In the genomic region with DNA sequence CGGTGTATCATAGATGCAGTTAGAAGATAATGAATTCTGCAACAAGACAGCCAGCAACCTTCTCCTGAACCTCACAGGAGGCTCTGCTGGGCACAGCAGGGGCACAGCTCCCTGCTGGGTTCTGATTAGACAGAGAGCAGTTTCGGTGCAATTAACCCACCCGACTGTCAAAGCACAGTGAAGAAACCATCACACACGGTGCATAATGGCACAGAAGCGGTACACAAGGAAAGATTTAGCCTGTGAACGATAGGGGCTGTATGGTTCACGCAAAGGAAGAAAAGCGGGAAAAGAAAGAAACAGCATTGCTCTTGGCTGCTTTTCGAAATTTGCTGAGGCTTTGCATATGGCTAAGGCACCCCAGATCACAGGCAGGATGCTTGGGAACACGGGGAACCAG, we compare ENCODE assay signal across 11 mouse cellular contexts. TPM values are rescaled to one million over a fixed set of nuclear protein-coding genes. Genes with fewer than 3 reads are reported as not detected.
A peak's percentile ranks its signal among the peaks of the same experiment; 100 is the strongest.
DNase-seq lines count a peak whose midpoint lies in the region; ATAC-seq lines count a peak whose summit lies in the region.
"Had no signal": no experiment of that assay in that cellular context is flagged by ENCODE, and none has a peak within 500 bp of the region (broad histone marks: within the 10 kb centered on the region; RNA-seq: fewer than 3 reads in every experiment).

No protein-coding gene starts in this region.

- H3K9ac ChIP-seq in heart, embryonic 15.5 days: no peak overlapping the region
- no peak overlapping the region for H3K9ac ChIP-seq in forebrain, embryonic 12.5 days
- peak overlapping the region; percentile 21 for H3K9ac ChIP-seq in midbrain, embryonic 13.5 days (replicated peaks)
- H3K9ac ChIP-seq: liver, embryonic 12.5 days had no signal

- H3K27ac ChIP-seq in heart, embryonic 15.5 days: peak overlapping the region; percentile 83
- no peak overlapping the region for H3K27ac ChIP-seq in heart, embryonic 10.5 days
- H3K27ac ChIP-seq in forebrain, embryonic 12.5 days: peak overlapping the region; percentile 69
- peak overlapping the region; percentile 40 for H3K27ac ChIP-seq in midbrain, embryonic 13.5 days
- H3K27ac ChIP-seq: liver, embryonic 12.5 days had no signal

- no peaks in the 10 kb centered on the region for H3K36me3 ChIP-seq in heart, embryonic 15.5 days
- no peaks in the 10 kb centered on the region for H3K36me3 ChIP-seq in heart, embryonic 10.5 days
- no peaks in the 10 kb centered on the region for H3K36me3 ChIP-seq in forebrain, embryonic 12.5 days (replicated peaks)
- no peaks in the 10 kb centered on the region for H3K36me3 ChIP-seq in midbrain, embryonic 13.5 days
- H3K36me3 ChIP-seq: liver, embryonic 12.5 days had no signal

- 58% methylated on average over 10 of the region's 10 CpGs for WGBS in heart, embryonic 15.5 days
- 49% methylated on average over 10 of the region's 10 CpGs for WGBS in heart, embryonic 10.5 days
- 10% methylated on average over 10 of the region's 10 CpGs for WGBS in forebrain, embryonic 12.5 days
- 22% methylated on average over 10 of the region's 10 CpGs for WGBS in midbrain, embryonic 13.5 days

- no peaks in the 10 kb centered on the region for H3K9me3 ChIP-seq in heart, embryonic 15.5 days (replicated peaks)
- no peaks in the 10 kb centered on the region for H3K9me3 ChIP-seq in heart, embryonic 10.5 days
- H3K9me3 ChIP-seq in forebrain, embryonic 12.5 days: no peaks in the 10 kb centered on the region
- H3K9me3 ChIP-seq in midbrain, embryonic 13.5 days: no peaks in the 10 kb centered on the region
- H3K9me3 ChIP-seq: liver, embryonic 12.5 days had no signal

- H3K4me2 ChIP-seq in heart, embryonic 15.5 days: no peak overlapping the region
- H3K4me2 ChIP-seq in forebrain, embryonic 12.5 days: peak overlapping the region; percentile 31
- H3K4me2 ChIP-seq in midbrain, embryonic 13.5 days (replicated peaks): peak overlapping the region; percentile 28; the same call in 1 of the 2 replicates
- H3K4me2 ChIP-seq: liver, embryonic 12.5 days had no signal

- no peaks in the 10 kb centered on the region for H3K27me3 ChIP-seq in heart, embryonic 15.5 days
- no peaks in the 10 kb centered on the region; the same call in 1 of the 2 replicates for H3K27me3 ChIP-seq in heart, embryonic 10.5 days (ENCODE audit: insufficient read depth, poor library complexity, severe bottlenecking)
- H3K27me3 ChIP-seq in forebrain, embryonic 12.5 days: no peaks in the 10 kb centered on the region
- no peaks in the 10 kb centered on the region for H3K27me3 ChIP-seq in midbrain, embryonic 13.5 days
- H3K27me3 ChIP-seq: liver, embryonic 12.5 days had no signal

- DNase-seq in heart, embryonic 10.5 days (ENCODE audit: low spot score): no peak
- DNase-seq in Muller cell, postnatal 12 days (ENCODE audit: inconsistent ontology term): peak; percentile 40
- no peak for DNase-seq in thymus, postnatal 25 days
- DNase-seq in cerebellum, adult 9-11 months: no peak
- DNase-seq in layer of hippocampus, adult 11-12 months (ENCODE audit: low spot score): no peak
- DNase-seq: cerebellum, postnatal 25 days; kidney, postnatal 4 days had no signal

- H3K4me1 ChIP-seq in heart, embryonic 15.5 days (replicated peaks): peaks cover 23% of the 10 kb centered on the region
- peaks cover 17% of the 10 kb centered on the region for H3K4me1 ChIP-seq in heart, embryonic 10.5 days
- peaks cover 23% of the 10 kb centered on the region for H3K4me1 ChIP-seq in forebrain, embryonic 12.5 days
- peaks cover 25% of the 10 kb centered on the region for H3K4me1 ChIP-seq in midbrain, embryonic 13.5 days (replicated peaks)
- H3K4me1 ChIP-seq: liver, embryonic 12.5 days had no signal

- no peak overlapping the region for H3K4me3 ChIP-seq in heart, embryonic 15.5 days
- no peak overlapping the region for H3K4me3 ChIP-seq in heart, embryonic 10.5 days
- no peak overlapping the region for H3K4me3 ChIP-seq in forebrain, embryonic 12.5 days (replicated peaks)
- no peak overlapping the region for H3K4me3 ChIP-seq in midbrain, embryonic 13.5 days (replicated peaks)
- H3K4me3 ChIP-seq: liver, embryonic 12.5 days had no signal

- no peak for ATAC-seq in heart, embryonic 15.5 days (replicated peaks; ENCODE audit: insufficient number of reproducible peaks, insufficient read depth, low FRiP score, low read depth)
- ATAC-seq in forebrain, embryonic 12.5 days (ENCODE audit: low FRiP score): peak; percentile 66
- peak; percentile 78 for ATAC-seq in midbrain, embryonic 13.5 days
- ATAC-seq: liver, embryonic 12.5 days had no signal

RNA-seq across cellular contexts. Expression of a gene that starts 52.0 kb away (rescaled TPM):
- polyA plus RNA-seq in heart, embryonic 15.5 days (2015; fragmentation: Nextera tagmentation; extraction: Ambion mirVana): 2.2 and 3.1 TPM in 2 replicates
- polyA plus RNA-seq in heart, embryonic 10.5 days (2016; fragmentation: Nextera tagmentation; extraction: Ambion mirVana): 1.1 and 1.4 TPM in 2 replicates
- polyA plus RNA-seq in forebrain, embryonic 12.5 days (2016; fragmentation: Nextera tagmentation; extraction: Ambion mirVana): 1.00 and 1.7 TPM in 2 replicates
- 1.3 and 2.9 TPM in 2 replicates for polyA plus RNA-seq in midbrain, embryonic 13.5 days (2015; fragmentation: Nextera tagmentation; extraction: Ambion mirVana)
